Mouse (Mus musculus): ENCODE measurements around the gene Cyp11a1. TPM values are rescaled to one million over a fixed set of nuclear protein-coding genes. Genes with fewer than 3 reads are reported as not detected.

Gene Cyp11a1
- 0.32 and 1.1 TPM in 2 replicates for polyA plus RNA-seq (2012; rRNA removed)

- DNase-seq (ENCODE audit: low read depth) = no peak
Observed at GRCm38 (mm10) chr9:58005753-58006461, at the start of gene Cyp11a1. Cyp11a1 (plus strand) TSS chr9:58006411.

- DNase-seq (ENCODE audit: low read depth) = no peak
Observed at GRCm38 (mm10) chr9:57956838-57957236, 49.4 kb upstream of the Cyp11a1 start.

- DNase-seq (ENCODE audit: low read depth) = no peak
Observed at GRCm38 (mm10) chr9:57958615-57959014, 47.6 kb upstream of the Cyp11a1 start.

- DNase-seq (ENCODE audit: low read depth) = no peak
Observed at GRCm38 (mm10) chr9:57959399-57959798, 46.8 kb upstream of the Cyp11a1 start.

GRCm38 (mm10) chr9:57959886-57960866 is 46.0 kb upstream of the Cyp11a1 start:
- no peak for DNase-seq (ENCODE audit: low read depth)

- DNase-seq (ENCODE audit: low read depth) = no peak
Observed at GRCm38 (mm10) chr9:57961226-57961625, 45.0 kb upstream of the Cyp11a1 start.

GRCm38 (mm10) chr9:57961863-57962778 is 44.1 kb upstream of the Cyp11a1 start:
- DNase-seq (ENCODE audit: low read depth) = no peak

- DNase-seq (ENCODE audit: low read depth) = no peak
Observed at GRCm38 (mm10) chr9:57963249-57963997, 42.8 kb upstream of the Cyp11a1 start.

GRCm38 (mm10) chr9:57963998-57964395 is 42.2 kb upstream of the Cyp11a1 start:
- DNase-seq (ENCODE audit: low read depth) = no peak

GRCm38 (mm10) chr9:57964528-57965250 is 41.5 kb upstream of the Cyp11a1 start:
- no peak for DNase-seq (ENCODE audit: low read depth)

- no peak for DNase-seq (ENCODE audit: low read depth)
Observed at GRCm38 (mm10) chr9:57965281-57966185, 40.7 kb upstream of the Cyp11a1 start.

- no peak for DNase-seq (ENCODE audit: low read depth)
Observed at GRCm38 (mm10) chr9:57967237-57967960, 38.8 kb upstream of the Cyp11a1 start.

GRCm38 (mm10) chr9:57968166-57968771 is 37.9 kb upstream of the Cyp11a1 start:
- no peak for DNase-seq (ENCODE audit: low read depth)

- DNase-seq (ENCODE audit: low read depth) = no peak
Observed at GRCm38 (mm10) chr9:57968783-57969542, 37.2 kb upstream of the Cyp11a1 start.

GRCm38 (mm10) chr9:57969736-57970495 is 36.3 kb upstream of the Cyp11a1 start:
- DNase-seq (ENCODE audit: low read depth) = no peak

GRCm38 (mm10) chr9:57971413-57971812 is 34.8 kb upstream of the Cyp11a1 start:
- DNase-seq (ENCODE audit: low read depth) = no peak
